12 mouse cellular contexts compared by ENCODE assay signal in genomic region chr13:6635138-6636076, GRCm38 (mm10). TPM values are rescaled to one million over a fixed set of nuclear protein-coding genes. Genes with fewer than 3 reads are reported as not detected.
DNase-seq lines count a peak whose midpoint lies in the region; ATAC-seq and TF ChIP-seq lines count a peak whose summit lies in the region.
"Had no signal": no experiment of that assay in that cellular context is flagged by ENCODE, and none has a peak within 500 bp of the region (broad histone marks: within the 10 kb centered on the region; RNA-seq: fewer than 3 reads in every experiment).

No protein-coding gene starts in this region.

- H3K9me3 ChIP-seq in CH12.LX (replicated peaks; ENCODE audit: low read length): no peaks in the 10 kb centered on the region
- no peaks in the 10 kb centered on the region for H3K9me3 ChIP-seq in hindbrain, embryonic 13.5 days
- H3K9me3 ChIP-seq: hindbrain, embryonic 12.5 days; midbrain, embryonic 15.5 days had no signal

- peak; percentile 94 for DNase-seq in heart, adult 11 months
- no peak for DNase-seq in heart, postnatal 25 days (ENCODE audit: low spot score)
- no peak for DNase-seq in CH12.LX (ENCODE audit: extremely low read depth)
- peak; percentile 49 for DNase-seq in heart, adult 9 months (ENCODE audit: low spot score in 2 of 2)
- peak; percentile 13 to 23 for DNase-seq in kidney, postnatal 36 days
- DNase-seq in T-cell, adult 2 months (ENCODE audit: low spot score): no peak
- DNase-seq in spleen, adult 12 weeks (ENCODE audit: low spot score): no peak
- DNase-seq: adrenal gland, postnatal 25 days; B cell, adult 2 months had no signal

- H3K9ac ChIP-seq in CH12.LX (ENCODE audit: insufficient read depth, low read depth): peak overlapping the region; percentile 98
- no peak overlapping the region for H3K9ac ChIP-seq in hindbrain, embryonic 13.5 days
- H3K9ac ChIP-seq: hindbrain, embryonic 12.5 days; midbrain, embryonic 15.5 days had no signal

- H3K27ac ChIP-seq in CH12.LX (ENCODE audit: insufficient read depth, low read depth): peak overlapping the region; percentile 84
- no peak overlapping the region for H3K27ac ChIP-seq in hindbrain, embryonic 13.5 days
- H3K27ac ChIP-seq: hindbrain, embryonic 12.5 days; midbrain, embryonic 15.5 days had no signal

- no peak for TF ChIP-seq RAD21 in CH12.LX (IDR thresholded peaks at IDR 0.05; ENCODE audit: low read depth, low read length)

- 0 out of 2 replicates have a peak, but pooled peaks have one; percentile 39 for TF ChIP-seq POLR2A in CH12.LX (IDR thresholded peaks at IDR 0.05; ENCODE audit: low read depth, low read length)

- H3K4me3 ChIP-seq in CH12.LX (replicated peaks in 1 of 3; ENCODE audit: low read depth in 2 of 3, low read length in 2 of 3, poor library complexity in 1 of 3): peak overlapping the region; percentile 43 to 58 (median 55)
- no peak overlapping the region for H3K4me3 ChIP-seq in hindbrain, embryonic 13.5 days
- H3K4me3 ChIP-seq: hindbrain, embryonic 12.5 days; midbrain, embryonic 15.5 days had no signal

- WGBS in hindbrain, embryonic 13.5 days: 80% methylated on average over 11 of the region's 11 CpGs

- H3K79me2 ChIP-seq in CH12.LX (replicated peaks; ENCODE audit: control insufficient read depth, extremely low read depth, insufficient read depth, poor library complexity, severe bottlenecking): peaks cover 58% of the 10 kb centered on the region

- no peak for TF ChIP-seq CTCF in CH12.LX (conservative IDR thresholded peaks at IDR 0.05 in 1 of 2, IDR thresholded peaks at IDR 0.05 in 1 of 2; ENCODE audit: low read depth in 2 of 2, low read length in 2 of 2)

- H3K4me2 ChIP-seq in CH12.LX (ENCODE audit: insufficient read depth, low read depth, poor library complexity, severe bottlenecking): peak overlapping the region; percentile 92
- no peak overlapping the region for H3K4me2 ChIP-seq in hindbrain, embryonic 13.5 days
- H3K4me2 ChIP-seq: hindbrain, embryonic 12.5 days; midbrain, embryonic 15.5 days had no signal

- peaks cover 19 to 75% of the 10 kb centered on the region in 2 experiments for H3K4me1 ChIP-seq in CH12.LX (ENCODE audit: control insufficient read depth in 1 of 2, insufficient read depth in 2 of 2)
- peaks cover 12% of the 10 kb centered on the region for H3K4me1 ChIP-seq in hindbrain, embryonic 13.5 days (replicated peaks)
- H3K4me1 ChIP-seq: midbrain, embryonic 15.5 days had no signal

- dilution Hi-C loops in CH12.LX (cut with MboI; ENCODE audit: extremely low pct_ligation_motif_present, extremely low pct_unique_long_range_greater_than_20kb, low sequenced_read_pairs): no loop called here

- H3K27me3 ChIP-seq in CH12.LX (replicated peaks): no peaks in the 10 kb centered on the region
- H3K27me3 ChIP-seq in hindbrain, embryonic 13.5 days: no peaks in the 10 kb centered on the region
- H3K27me3 ChIP-seq: hindbrain, embryonic 12.5 days; midbrain, embryonic 15.5 days had no signal

- ATAC-seq in hindbrain, embryonic 13.5 days (ENCODE audit: low FRiP score): no peak
- ATAC-seq: midbrain, embryonic 15.5 days had no signal

- intact Hi-C loops in heart, postnatal 25 days (cut with DNase I): loop anchor here (2.0 to 5.0 kb wide), 2 partner anchors 13 to 52 kb away; partner anchors contain the start of gene Pfkp

- peaks cover 6 to 52% of the 10 kb centered on the region in 2 experiments for H3K36me3 ChIP-seq in CH12.LX (replicated peaks in 1 of 2; ENCODE audit: control insufficient read depth in 1 of 2, insufficient read depth in 1 of 2, low read length in 1 of 2)
- H3K36me3 ChIP-seq in hindbrain, embryonic 13.5 days: peaks cover 7% of the 10 kb centered on the region; the same call in 1 of the 2 replicates
- H3K36me3 ChIP-seq: hindbrain, embryonic 12.5 days; midbrain, embryonic 15.5 days had no signal

- in situ Hi-C loops in CH12.LX (cut with MboI; ENCODE audit: low pct_ligation_motif_present, low pct_unique_long_range_greater_than_20kb, low sequenced_read_pairs): loop anchor here (25.0 kb wide), 1 partner anchor 773 kb away; the partner anchor contains the start of gene Klf6

- TF ChIP-seq EP300 in CH12.LX (IDR thresholded peaks at IDR 0.05; ENCODE audit: low read length): 0 out of 2 replicates have a peak, but pooled peaks have one; percentile 25

TF ChIP-seq in CH12.LX, 34 proteins besides CTCF, POLR2A, EP300 and RAD21:
- peak; percentile 80; the same call in 1 of the 2 replicates for TF ChIP-seq CHD1 (IDR thresholded peaks at IDR 0.05; ENCODE audit: low read depth, low read length)
- TF ChIP-seq MXI1 (IDR thresholded peaks at IDR 0.05; ENCODE audit: low read depth, low read length): peak; percentile 35; the same call in 1 of the 2 replicates
- TF ChIP-seq ETS1 (conservative IDR thresholded peaks at IDR 0.05; ENCODE audit: low read depth, low read length): peak; percentile 21; the same call in 1 of the 2 replicates
- no peak for TF ChIP-seq NRF1 (IDR thresholded peaks at IDR 0.05; ENCODE audit: low read depth, low read length)
- TF ChIP-seq ZKSCAN1 (IDR thresholded peaks at IDR 0.05; ENCODE audit: borderline replicate concordance, low read depth, low read length): no peak
- TF ChIP-seq TCF12 (IDR thresholded peaks at IDR 0.05; ENCODE audit: low read depth, low read length): no peak
- 0 out of 2 replicates have a peak, but pooled peaks have one; percentile 11 for TF ChIP-seq POLR2AphosphoS2 (IDR thresholded peaks at IDR 0.05; ENCODE audit: low read depth, low read length)
- TF ChIP-seq SIN3A (IDR thresholded peaks at IDR 0.05; ENCODE audit: low read length): peak; percentile 74
- TF ChIP-seq TBP (conservative IDR thresholded peaks at IDR 0.05; ENCODE audit: low read depth, low read length): peak; percentile 44; the same call in 1 of the 2 replicates
- no peak for TF ChIP-seq UBTF (IDR thresholded peaks at IDR 0.05; ENCODE audit: low read depth, low read length)
- peak; percentile 75 for TF ChIP-seq CHD2 (IDR thresholded peaks at IDR 0.05; ENCODE audit: low read length)
- TF ChIP-seq ELF1 (IDR thresholded peaks at IDR 0.05; ENCODE audit: low read depth, low read length): 0 out of 2 replicates have a peak, but pooled peaks have one; percentile 9
- peak; percentile 39 for TF ChIP-seq BHLHE40 (IDR thresholded peaks at IDR 0.05; ENCODE audit: low read depth, low read length)

RNA-seq across cellular contexts. Expression of gene Pfkp, which starts 13.2 kb away (rescaled TPM):
- 10 to 100 TPM; 64.5 to 69.1 TPM for total RNA-seq in heart, postnatal 25 days (2021)
- total RNA-seq in CH12.LX (2012; rRNA removed) (247 and 417 TPM in 2 replicates), CH12.LX (2014; rRNA removed) (204 and 211 TPM in 2 replicates)
- 239 and 265 TPM in 2 replicates for polyA plus RNA-seq in CH12.LX (2012; ENCODE audit: insufficient read length, low read depth)
- polyA plus RNA-seq in hindbrain, embryonic 13.5 days (2015; fragmentation: Nextera tagmentation; extraction: Ambion mirVana): 213 and 231 TPM in 2 replicates

Comparison
In these comparisons a context has a peak if more than half of its experiments do, and no peak if none do; other contexts are left out.
1. DNase-seq: peak in heart, adult 11 months (single experiment), heart, adult 9 months (2 of 2) and kidney, postnatal 36 days (2 of 2); none in heart, postnatal 25 days (single experiment), CH12.LX (single experiment), T-cell, adult 2 months (single experiment) and spleen, adult 12 weeks (single experiment).